Mouse (Mus musculus) midbrain, embryonic 16.5 days (tissue): ENCODE measurements around the gene Myadml2. TPM values are rescaled to one million over a fixed set of nuclear protein-coding genes. Genes with fewer than 3 reads are reported as not detected.

ENCODE experiments used
- ATAC-seq: fragments of 200-750 bp; cut with Nextera tagmentation; 2 replicates; pipeline ENCODE4 v1.8.0; 2017; ENCODE audit warnings: moderate TSS enrichment
- H3K27ac ChIP-seq: fragments of 300-500 bp; sonication (generic); 2 replicates; pipeline ENCODE4 v1.5.1; 2014; ENCODE audit warnings: mild to moderate bottlenecking, low read length, mixed read lengths
- H3K27me3 ChIP-seq: fragments of 300-500 bp; sonication (generic); 2 replicates; pipeline ENCODE4 v1.6.1; 2014; ENCODE audit warnings: low read depth, low read length, mixed read lengths; ENCODE audit not compliant: control insufficient read depth, insufficient read depth
- H3K36me3 ChIP-seq: fragments of 300-500 bp; sonication (generic); 2 replicates; pipeline ENCODE4 v1.6.1; 2014; ENCODE audit warnings: mild to moderate bottlenecking, low read length, moderate library complexity, mixed read lengths; ENCODE audit not compliant: control insufficient read depth, insufficient read depth
- H3K4me1 ChIP-seq: fragments of 300-500 bp; sonication (generic); 2 replicates; pipeline ENCODE4 v1.6.1; 2014; ENCODE audit warnings: mild to moderate bottlenecking, low read length, mixed read lengths; ENCODE audit not compliant: control insufficient read depth, insufficient read depth
- H3K4me2 ChIP-seq: fragments of 300-500 bp; sonication (generic); 2 replicates; pipeline ENCODE4 v1.6.1; 2014; ENCODE audit warnings: mild to moderate bottlenecking, low read length, mixed read lengths
- H3K4me3 ChIP-seq: fragments of 300-500 bp; sonication (generic); 2 replicates; pipeline ENCODE4 v1.5.1; 2014; ENCODE audit warnings: low read depth, mild to moderate bottlenecking, low read length, moderate library complexity, mixed read lengths
- H3K9ac ChIP-seq: fragments of 300-500 bp; sonication (generic); 2 replicates; pipeline ENCODE4 v1.6.1; 2014; ENCODE audit warnings: low read depth, low read length, mixed read lengths
- H3K9me3 ChIP-seq: fragments of 300-500 bp; sonication (generic); replicated peaks from 2 replicates; pipeline ENCODE4 v1.6.1; 2014; ENCODE audit warnings: mild to moderate bottlenecking, low read length, mixed read lengths; ENCODE audit not compliant: control insufficient read depth, poor library complexity, severe bottlenecking
- WGBS: fragments of 180-500 bp; shearing (Covaris S2); extraction: QIAGEN DNeasy Blood & Tissue Kit; methylation state at CpG from one replicate; pipeline ENCODE4 v1.1.7; 2014; 5-methylcytosine and 5-hydroxymethylcytosine counted together
- polyA plus RNA-seq: library from polyadenylated mRNA; unstranded; fragments of >200 nt; fragmentation: Nextera tagmentation; extraction: Ambion mirVana; gene quantifications from 2 replicates; pipeline ENCODE4 v1.2.1, GENCODE M21; 2015

Myadml2 gene
- polyA plus RNA-seq, 1 experiment from 2014 or later: 1.1 TPM

- Histone ChIP-seq H3K4me3 (no peak overlapping the region), H3K27ac (no peak overlapping the region)
- 94% methylated on average over 23 of the region's 23 CpGs for WGBS
Measured at GRCm38 (mm10) chr11:120628601-120629340, 19.2 kb downstream of the Myadml2 start.

GRCm38 (mm10) chr11:120627468-120628300, 20.3 kb downstream of the Myadml2 start:
- ATAC-seq: no peak
- Histone ChIP-seq H3K36me3 (peaks cover 6% of the 10 kb centered on the region), H3K9ac (no peak overlapping the region), H3K4me1 (peaks cover 46% of the 10 kb centered on the region), H3K9me3 (no peaks in the 10 kb centered on the region), H3K27me3 (no peaks in the 10 kb centered on the region), H3K27ac (no peak overlapping the region), H3K4me3 (no peak overlapping the region), H3K4me2 (no peak overlapping the region)
- 83% methylated on average over 22 of the region's 22 CpGs for WGBS

More at GRCm38 (mm10) chr11:120628601-120629340, 19.2 kb downstream of the Myadml2 start:
- Histone ChIP-seq H3K4me1 (peaks cover 41% of the 10 kb centered on the region), H3K9ac (no peak overlapping the region), H3K27me3 (no peaks in the 10 kb centered on the region), H3K4me2 (no peak overlapping the region), H3K9me3 (no peaks in the 10 kb centered on the region), H3K36me3 (peaks cover 6% of the 10 kb centered on the region)
- ATAC-seq: no peak

GRCm38 (mm10) chr11:120626785-120627467, 21.0 kb downstream of the Myadml2 start:
- Histone ChIP-seq H3K4me2 (no peak overlapping the region), H3K27me3 (no peaks in the 10 kb centered on the region), H3K9ac (no peak overlapping the region), H3K4me3 (no peak overlapping the region), H3K9me3 (no peaks in the 10 kb centered on the region), H3K36me3 (peaks cover 7% of the 10 kb centered on the region), H3K27ac (no peak overlapping the region), H3K4me1 (peaks cover 40% of the 10 kb centered on the region)
- no peak for ATAC-seq
- 93% methylated on average over 11 of the region's 11 CpGs for WGBS

- H3K27me3 ChIP-seq: no peaks in the 10 kb centered on the region
- H3K9ac ChIP-seq: peak within 1 kb of the TSS; percentile 81
- ATAC-seq: peak; percentile 41
- 19% methylated on average over 5 of the region's 5 CpGs for WGBS
- peaks cover 23% of the 10 kb centered on the region for H3K4me1 ChIP-seq
- H3K4me3 ChIP-seq: peak within 1 kb of the TSS; percentile 96
- H3K4me2 ChIP-seq: peak within 1 kb of the TSS; percentile 97
- peak within 1 kb of the TSS; percentile 79 for H3K27ac ChIP-seq
- no peaks in the 10 kb centered on the region for H3K9me3 ChIP-seq
- peaks cover 17% of the 10 kb centered on the region for H3K36me3 ChIP-seq
Measured at GRCm38 (mm10) chr11:120625152-120625775, 22.7 kb downstream of the Myadml2 start, which contains the start of gene Sirt7. Gene Sirt7 (minus strand): TSS chr11:120625240.

- Histone ChIP-seq H3K9me3 (no peaks in the 10 kb centered on the region), H3K4me2 (peak overlapping the region; percentile 97), H3K27ac (peak overlapping the region; percentile 79), H3K4me3 (peak overlapping the region; percentile 96), H3K9ac (peak overlapping the region; percentile 81), H3K27me3 (no peaks in the 10 kb centered on the region), H3K4me1 (peaks cover 17% of the 10 kb centered on the region), H3K36me3 (peaks cover 22% of the 10 kb centered on the region)
- under 1% methylated on average over 43 of the region's 53 CpGs for WGBS
- peak; percentile 85 for ATAC-seq
Measured at GRCm38 (mm10) chr11:120624680-120625111, 23.3 kb downstream of the Myadml2 start.

GRCm38 (mm10) chr11:120623961-120624679, 23.8 kb downstream of the Myadml2 start:
- peaks cover 19% of the 10 kb centered on the region for H3K36me3 ChIP-seq
- no peaks in the 10 kb centered on the region for H3K27me3 ChIP-seq
- peak overlapping the region; percentile 96 for H3K4me3 ChIP-seq
- no peaks in the 10 kb centered on the region for H3K9me3 ChIP-seq
- peak overlapping the region; percentile 97 for H3K4me2 ChIP-seq
- H3K27ac ChIP-seq: peak overlapping the region; percentile 79
- peak overlapping the region; percentile 81 for H3K9ac ChIP-seq
- peak; percentile 40; the same call in 1 of the 2 replicates for ATAC-seq
- H3K4me1 ChIP-seq: peaks cover 16% of the 10 kb centered on the region
- 13% methylated on average over 30 of the region's 30 CpGs for WGBS

- Histone ChIP-seq H3K9me3 (no peaks in the 10 kb centered on the region), H3K9ac (no peak overlapping the region), H3K27me3 (no peaks in the 10 kb centered on the region), H3K4me3 (no peak overlapping the region), H3K4me2 (no peak overlapping the region), H3K27ac (no peak overlapping the region), H3K4me1 (peaks cover 19% of the 10 kb centered on the region), H3K36me3 (peaks cover 30% of the 10 kb centered on the region)
- WGBS: 92% methylated on average over 6 of the region's 6 CpGs
- ATAC-seq: no peak
Measured at GRCm38 (mm10) chr11:120622805-120623204, 25.2 kb downstream of the Myadml2 start.

GRCm38 (mm10) chr11:120620195-120620594, 27.8 kb downstream of the Myadml2 start:
- Histone ChIP-seq H3K4me1 (peaks cover 31% of the 10 kb centered on the region), H3K4me3 (no peak overlapping the region), H3K9ac (no peak overlapping the region), H3K27ac (no peak overlapping the region), H3K9me3 (no peaks in the 10 kb centered on the region), H3K36me3 (peaks cover 33% of the 10 kb centered on the region), H3K27me3 (no peaks in the 10 kb centered on the region), H3K4me2 (no peak overlapping the region)
- ATAC-seq: no peak
- 94% methylated on average over 14 of the region's 14 CpGs for WGBS
